Mouse (Mus musculus): ENCODE measurements around the gene Ggt5. TPM values are rescaled to one million over a fixed set of nuclear protein-coding genes. Genes with fewer than 3 reads are reported as not detected.
A peak's percentile ranks its signal among the peaks of the same experiment; 100 is the strongest.

Ggt5 gene
- polyA plus RNA-seq, 1 experiment from 2014 or later = 9.5 TPM

DNA sequence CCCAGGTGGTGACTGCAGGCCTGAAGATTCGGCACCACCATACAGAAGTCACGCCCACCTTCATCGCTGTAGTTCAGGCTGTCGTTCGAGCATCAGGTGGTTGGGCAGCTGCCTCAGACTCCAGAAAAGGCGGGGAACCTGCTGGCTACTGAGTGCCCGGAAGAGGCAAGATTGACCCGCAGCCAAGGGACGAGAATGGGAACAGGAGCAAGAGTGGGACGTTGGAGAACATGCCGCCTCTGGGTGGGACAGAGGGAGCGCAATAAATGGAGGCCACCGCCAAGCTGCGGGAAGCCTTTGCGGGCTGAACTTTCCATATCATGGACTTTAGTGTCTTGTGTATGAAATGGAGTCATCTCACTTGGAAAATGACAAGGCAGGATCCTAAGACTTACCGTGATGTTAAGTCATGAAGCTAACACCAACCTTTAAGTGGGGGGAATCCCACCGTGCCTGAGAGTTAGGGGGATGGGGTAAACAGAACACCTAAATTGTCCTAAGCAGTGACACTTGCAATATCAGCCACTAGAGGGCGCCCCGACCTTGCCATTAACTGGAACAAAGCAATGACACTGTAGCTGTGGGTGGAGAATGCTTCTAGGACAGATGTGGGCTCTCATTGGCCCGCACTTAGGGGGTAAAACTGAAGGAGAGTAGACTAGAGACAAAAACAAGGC is 3.1 kb upstream of the Ggt5 start:
- no peak overlapping the region for H3K27ac ChIP-seq (ENCODE audit: low read length)
- ATAC-seq (ENCODE audit: low FRiP score, low TSS enrichment) = peak; percentile 55; the same call in 1 of the 2 replicates
- H3K36me3 ChIP-seq (ENCODE audit: insufficient read depth, low read length) = no peaks in the 10 kb centered on the region
- no peaks in the 10 kb centered on the region for H3K9me3 ChIP-seq (ENCODE audit: low read length)
- H3K4me1 ChIP-seq (ENCODE audit: insufficient read depth, low read length) = peaks cover 37% of the 10 kb centered on the region
- WGBS = 17% methylated on average over 20 of the region's 20 CpGs
- peak overlapping the region; percentile 35; the same call in 1 of the 2 replicates for H3K4me2 ChIP-seq (replicated peaks; ENCODE audit: low read depth, low read length)
- no peak overlapping the region; the same call in 1 of the 2 replicates for H3K9ac ChIP-seq (replicated peaks; ENCODE audit: low read length)
- H3K4me3 ChIP-seq (ENCODE audit: low read length) = no peak overlapping the region
- no peaks in the 10 kb centered on the region for H3K27me3 ChIP-seq (ENCODE audit: insufficient read depth, low read length)

DNA sequence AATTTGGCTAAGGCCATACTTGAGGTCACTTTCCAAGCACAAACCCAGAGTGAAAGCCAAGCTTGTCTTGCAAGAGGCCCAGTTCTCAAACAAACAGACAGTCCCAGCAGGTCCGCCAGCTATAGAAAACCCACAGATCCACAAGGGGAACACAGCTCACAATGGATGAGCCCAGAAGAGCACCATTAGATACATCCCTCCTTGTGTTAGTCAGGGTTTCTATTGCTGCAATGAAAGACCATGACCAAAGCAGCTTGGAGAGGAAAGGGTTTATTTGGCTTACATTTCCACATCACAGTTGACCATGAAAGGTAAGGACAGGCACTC is 2.6 kb upstream of the Ggt5 start:
- H3K27ac ChIP-seq (ENCODE audit: low read length) = no peak overlapping the region
- ATAC-seq (ENCODE audit: low FRiP score, low TSS enrichment) = no peak
- peaks cover 42% of the 10 kb centered on the region for H3K4me1 ChIP-seq (ENCODE audit: insufficient read depth, low read length)
- no peak overlapping the region for H3K9ac ChIP-seq (replicated peaks; ENCODE audit: low read length)
- no peak overlapping the region for H3K4me2 ChIP-seq (replicated peaks; ENCODE audit: low read depth, low read length)
- 89% methylated on average over 1 of the region's 1 CpGs for WGBS
- H3K9me3 ChIP-seq (ENCODE audit: low read length) = no peaks in the 10 kb centered on the region
- H3K36me3 ChIP-seq (ENCODE audit: insufficient read depth, low read length) = no peaks in the 10 kb centered on the region
- H3K27me3 ChIP-seq (ENCODE audit: insufficient read depth, low read length) = no peaks in the 10 kb centered on the region
- no peak overlapping the region for H3K4me3 ChIP-seq (ENCODE audit: low read length)

DNA sequence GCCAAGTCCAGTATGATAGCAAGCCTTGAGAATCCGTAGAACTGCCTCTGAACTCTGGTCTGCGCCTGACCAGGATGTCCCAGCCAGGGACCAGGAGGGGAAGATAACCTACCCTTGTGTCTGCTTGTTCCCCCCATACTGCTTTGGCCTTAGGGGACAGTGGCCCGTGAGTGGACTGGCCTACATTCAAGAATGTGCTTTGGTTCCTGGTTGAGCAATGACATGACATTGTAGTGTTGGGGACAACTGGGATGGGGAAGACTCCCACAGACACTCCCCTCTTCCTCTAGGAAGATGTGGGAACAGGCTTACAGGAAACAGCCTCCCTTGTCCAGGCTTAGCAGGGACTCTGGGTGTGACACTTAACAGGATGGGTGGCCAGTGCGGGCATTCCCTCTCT is 1.4 kb upstream of the Ggt5 start:
- H3K36me3 ChIP-seq (ENCODE audit: insufficient read depth, low read length) = no peaks in the 10 kb centered on the region
- no peak overlapping the region for H3K4me2 ChIP-seq (replicated peaks; ENCODE audit: low read depth, low read length)
- no peak overlapping the region for H3K9ac ChIP-seq (replicated peaks; ENCODE audit: low read length)
- 79% methylated on average over 4 of the region's 4 CpGs for WGBS
- H3K4me3 ChIP-seq (ENCODE audit: low read length) = no peak overlapping the region
- H3K9me3 ChIP-seq (ENCODE audit: low read length) = no peaks in the 10 kb centered on the region
- H3K4me1 ChIP-seq (ENCODE audit: insufficient read depth, low read length) = peaks cover 48% of the 10 kb centered on the region
- no peaks in the 10 kb centered on the region for H3K27me3 ChIP-seq (ENCODE audit: insufficient read depth, low read length)
- peak overlapping the region; percentile 41 for H3K27ac ChIP-seq (ENCODE audit: low read length)
- ATAC-seq (ENCODE audit: low FRiP score, low TSS enrichment) = no peak

DNA sequence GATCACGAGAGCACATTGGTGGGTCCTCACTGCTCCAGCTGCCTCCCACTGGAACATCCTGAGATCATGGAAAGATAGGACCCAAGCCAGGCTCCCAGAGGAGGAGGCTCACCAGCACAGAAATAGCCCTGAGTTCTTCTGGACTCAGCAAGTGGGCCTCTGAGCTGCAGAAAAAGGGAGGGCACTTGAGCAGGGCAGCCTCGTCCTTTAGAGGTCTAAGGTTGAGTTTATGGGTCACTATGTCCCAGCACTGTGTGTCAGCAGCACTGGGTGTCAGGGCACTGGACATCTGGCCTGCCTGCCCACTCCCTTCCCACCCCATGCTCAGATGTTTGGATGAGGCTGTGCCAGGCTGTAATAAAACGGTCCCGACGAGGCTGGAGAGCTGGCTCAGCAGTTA is 804 bp upstream of the Ggt5 start:
- Histone ChIP-seq H3K4me1 (ENCODE audit: insufficient read depth, low read length) (peaks cover 48% of the 10 kb centered on the region), H3K27ac (ENCODE audit: low read length) (peak overlapping the region; percentile 41), H3K4me2 (replicated peaks; ENCODE audit: low read depth, low read length) (no peak overlapping the region), H3K9ac (replicated peaks; ENCODE audit: low read length) (no peak overlapping the region), H3K27me3 (ENCODE audit: insufficient read depth, low read length) (no peaks in the 10 kb centered on the region), H3K9me3 (ENCODE audit: low read length) (no peaks in the 10 kb centered on the region), H3K4me3 (ENCODE audit: low read length) (no peak overlapping the region), H3K36me3 (ENCODE audit: insufficient read depth, low read length) (no peaks in the 10 kb centered on the region)
- 33% methylated on average over 5 of the region's 5 CpGs for WGBS
- ATAC-seq (ENCODE audit: low FRiP score, low TSS enrichment) = 0 out of 2 replicates have a peak, but pooled peaks have one; percentile 17

DNA sequence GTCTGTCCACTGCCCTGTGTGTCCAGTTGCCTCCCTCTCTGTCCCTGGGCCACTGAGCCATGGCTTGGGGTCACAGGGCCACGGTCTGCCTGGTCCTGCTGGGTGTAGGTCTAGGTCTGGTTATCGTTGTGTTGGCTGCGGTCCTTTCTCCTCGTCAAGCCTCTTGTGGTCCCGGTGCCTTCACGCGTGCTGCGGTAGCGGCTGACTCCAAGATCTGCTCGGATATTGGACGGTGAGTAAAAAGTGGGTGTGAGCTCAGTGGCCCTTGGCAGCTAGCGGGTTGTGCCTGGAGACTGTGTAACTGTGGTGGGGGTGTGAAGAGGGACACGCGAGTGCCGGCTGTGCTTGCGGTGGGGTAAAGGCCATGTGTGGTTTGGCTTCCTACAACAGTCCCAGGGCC is 511 bp downstream of the Ggt5 start:
- H3K4me2 ChIP-seq (replicated peaks; ENCODE audit: low read depth, low read length) = peak overlapping the region; percentile 43
- peak overlapping the region; percentile 22 for H3K9ac ChIP-seq (replicated peaks; ENCODE audit: low read length)
- H3K4me3 ChIP-seq (ENCODE audit: low read length) = peak overlapping the region; percentile 26
- 31% methylated on average over 16 of the region's 16 CpGs for WGBS
- H3K27me3 ChIP-seq (ENCODE audit: insufficient read depth, low read length) = no peaks in the 10 kb centered on the region
- no peaks in the 10 kb centered on the region for H3K9me3 ChIP-seq (ENCODE audit: low read length)
- peak; percentile 28 for ATAC-seq (ENCODE audit: low FRiP score, low TSS enrichment)
- H3K4me1 ChIP-seq (ENCODE audit: insufficient read depth, low read length) = peaks cover 48% of the 10 kb centered on the region
- H3K27ac ChIP-seq (ENCODE audit: low read length) = peak overlapping the region; percentile 84
- no peaks in the 10 kb centered on the region for H3K36me3 ChIP-seq (ENCODE audit: insufficient read depth, low read length)

DNA sequence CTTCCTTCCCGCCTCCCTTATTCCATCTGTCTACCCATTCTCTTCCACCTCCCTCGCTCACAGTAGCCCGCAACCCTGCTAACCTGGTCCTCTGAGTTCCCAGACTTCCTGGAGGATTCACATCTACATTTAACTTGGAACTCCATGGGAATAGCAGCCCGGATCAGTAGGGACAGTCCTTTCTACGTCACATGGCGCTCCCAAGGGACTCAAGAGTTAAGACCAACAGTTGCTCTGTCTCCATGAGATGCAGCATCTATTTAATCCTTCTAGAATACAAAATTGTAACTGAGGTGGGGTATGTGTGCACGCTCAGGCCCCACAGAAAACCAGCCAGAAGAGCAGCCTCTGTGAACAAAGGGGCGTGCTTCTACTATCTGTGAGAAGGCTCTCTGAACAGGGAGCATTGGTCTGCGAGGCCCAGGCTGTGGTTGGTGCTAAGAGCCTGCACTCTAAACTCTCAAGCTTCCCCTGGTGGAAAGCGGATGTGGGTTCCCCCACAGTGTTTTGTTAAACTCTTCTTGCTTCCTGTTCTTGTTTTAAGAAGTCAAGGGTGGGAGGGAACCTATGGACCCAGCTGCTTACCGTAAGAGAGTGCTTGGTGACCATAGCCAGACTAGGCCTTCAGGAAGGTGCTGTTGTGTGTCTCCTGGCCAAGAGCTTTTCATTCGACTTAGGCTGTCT is 2.2 kb downstream of the Ggt5 start:
- 0 out of 2 replicates have a peak overlapping the region, but pooled peaks have one; percentile 43 for H3K4me2 ChIP-seq (replicated peaks; ENCODE audit: low read depth, low read length)

DNA sequence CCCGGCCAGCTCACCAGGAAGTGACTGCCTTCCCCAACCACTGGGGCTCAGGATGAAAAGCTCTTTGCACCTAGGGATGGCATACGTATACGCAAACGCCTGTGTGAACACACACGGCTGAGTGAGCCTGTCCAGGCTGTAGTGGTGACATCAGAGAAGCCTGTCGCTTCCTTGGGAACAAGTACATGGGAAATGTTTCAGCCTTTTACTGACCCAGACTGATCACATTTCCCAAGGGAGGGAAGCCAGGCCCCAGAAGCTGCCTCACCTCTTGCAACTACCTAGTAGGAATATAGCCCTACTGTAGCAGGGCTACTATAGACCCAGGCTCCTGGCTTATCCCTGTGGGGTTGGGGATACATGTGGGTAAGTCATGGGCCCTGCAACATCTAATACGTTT is 3.4 kb downstream of the Ggt5 start:
- peaks cover 2% of the 10 kb centered on the region; the same call in 1 of the 2 replicates for H3K9me3 ChIP-seq (ENCODE audit: low read length)
- no peaks in the 10 kb centered on the region for H3K27me3 ChIP-seq (ENCODE audit: insufficient read depth, low read length)
- no peak overlapping the region for H3K4me2 ChIP-seq (replicated peaks; ENCODE audit: low read depth, low read length)
- peaks cover 42% of the 10 kb centered on the region for H3K4me1 ChIP-seq (ENCODE audit: insufficient read depth, low read length)
- H3K4me3 ChIP-seq (ENCODE audit: low read length) = no peak overlapping the region
- WGBS = 58% methylated on average over 7 of the region's 7 CpGs
- H3K36me3 ChIP-seq (ENCODE audit: insufficient read depth, low read length) = no peaks in the 10 kb centered on the region
- no peak overlapping the region for H3K27ac ChIP-seq (ENCODE audit: low read length)
- ATAC-seq (ENCODE audit: low FRiP score, low TSS enrichment) = no peak
- no peak overlapping the region for H3K9ac ChIP-seq (replicated peaks; ENCODE audit: low read length)

More for the DNA sequence above, 2.2 kb downstream of the Ggt5 start:
- no peaks in the 10 kb centered on the region for H3K9me3 ChIP-seq (ENCODE audit: low read length)
- no peak overlapping the region for H3K9ac ChIP-seq (replicated peaks; ENCODE audit: low read length)
- no peaks in the 10 kb centered on the region for H3K36me3 ChIP-seq (ENCODE audit: insufficient read depth, low read length)
- no peak overlapping the region for H3K4me3 ChIP-seq (ENCODE audit: low read length)
- H3K4me1 ChIP-seq (ENCODE audit: insufficient read depth, low read length) = peaks cover 46% of the 10 kb centered on the region
- peak overlapping the region; percentile 68 for H3K27ac ChIP-seq (ENCODE audit: low read length)
- WGBS = 62% methylated on average over 12 of the region's 12 CpGs
- H3K27me3 ChIP-seq (ENCODE audit: insufficient read depth, low read length) = no peaks in the 10 kb centered on the region
- ATAC-seq (ENCODE audit: low FRiP score, low TSS enrichment) = 0 out of 2 replicates have a peak, but pooled peaks have one; percentile 12

DNA sequence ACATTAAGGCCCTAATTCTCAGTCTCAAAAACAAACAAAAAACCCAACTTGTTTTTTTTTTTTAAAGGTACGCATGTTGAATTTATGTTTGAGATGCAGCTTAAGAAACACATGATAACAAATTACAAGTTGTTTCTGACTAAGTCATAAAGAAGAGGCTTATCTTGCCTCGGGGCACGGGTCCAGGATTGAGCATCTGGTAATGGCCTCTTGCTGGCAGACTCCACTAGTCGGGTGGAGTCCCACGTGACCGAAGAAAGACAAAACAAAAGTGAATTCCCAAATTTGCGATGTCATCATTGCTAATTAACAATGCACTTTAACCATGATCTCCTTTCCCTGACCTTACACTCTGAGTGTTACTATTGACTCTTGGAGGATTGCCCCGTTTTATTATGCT is 6.8 kb downstream of the Ggt5 start:
- peaks cover 5% of the 10 kb centered on the region for H3K9me3 ChIP-seq (ENCODE audit: low read length)
- H3K4me1 ChIP-seq (ENCODE audit: insufficient read depth, low read length) = peaks cover 14% of the 10 kb centered on the region; the same call in 1 of the 2 replicates
- no peak overlapping the region for H3K27ac ChIP-seq (ENCODE audit: low read length)
- no peak overlapping the region for H3K9ac ChIP-seq (replicated peaks; ENCODE audit: low read length)
- ATAC-seq (ENCODE audit: low FRiP score, low TSS enrichment) = no peak
- no peak overlapping the region for H3K4me2 ChIP-seq (replicated peaks; ENCODE audit: low read depth, low read length)
- 71% methylated on average over 8 of the region's 8 CpGs for WGBS
- no peak overlapping the region for H3K4me3 ChIP-seq (ENCODE audit: low read length)
- H3K36me3 ChIP-seq (ENCODE audit: insufficient read depth, low read length) = no peaks in the 10 kb centered on the region
- H3K27me3 ChIP-seq (ENCODE audit: insufficient read depth, low read length) = no peaks in the 10 kb centered on the region

DNA sequence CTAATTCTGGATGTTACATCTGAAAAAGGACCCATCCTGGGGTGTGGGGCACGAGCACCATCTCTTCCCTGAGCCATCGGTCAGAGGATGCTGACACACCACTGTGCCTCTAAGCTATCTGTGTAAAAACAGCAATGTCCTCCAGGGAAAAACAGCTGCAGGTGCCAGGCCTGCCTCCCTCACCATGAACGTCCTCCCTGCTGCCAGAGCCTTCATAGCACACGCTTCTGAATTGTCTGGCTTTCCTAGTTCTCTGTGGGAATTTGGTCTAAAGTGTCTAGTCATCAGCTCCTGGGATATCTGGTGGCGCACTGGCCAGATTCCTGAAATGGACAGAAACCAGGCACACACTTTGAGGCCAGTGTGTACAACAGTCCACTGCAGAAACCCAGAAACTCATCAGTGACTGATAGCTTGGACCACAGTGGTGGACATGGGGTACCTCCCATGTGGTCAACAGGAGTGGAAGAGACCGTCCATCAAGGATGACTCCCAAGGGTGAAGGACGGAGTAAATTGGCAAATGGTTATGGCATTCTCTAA is 11.1 kb downstream of the Ggt5 start:
- 89% methylated on average over 7 of the region's 7 CpGs for WGBS
- Histone ChIP-seq H3K36me3 (ENCODE audit: insufficient read depth, low read length) (no peaks in the 10 kb centered on the region), H3K27ac (ENCODE audit: low read length) (no peak overlapping the region), H3K27me3 (ENCODE audit: insufficient read depth, low read length) (no peaks in the 10 kb centered on the region), H3K4me1 (ENCODE audit: insufficient read depth, low read length) (0 out of 2 replicates have a peak, but pooled peaks cover 3% of the 10 kb centered on the region), H3K4me3 (ENCODE audit: low read length) (no peak overlapping the region), H3K9ac (replicated peaks; ENCODE audit: low read length) (no peak overlapping the region), H3K9me3 (ENCODE audit: low read length) (peaks cover 5% of the 10 kb centered on the region), H3K4me2 (replicated peaks; ENCODE audit: low read depth, low read length) (no peak overlapping the region)
- no peak for ATAC-seq (ENCODE audit: low FRiP score, low TSS enrichment)
